Mouse (Mus musculus) testis, adult 2 months (tissue): ENCODE measurements around the gene Susd3.

Experiments
- CTCF ChIP-seq: fragments of 200-500 bp; IDR thresholded peaks from 2 replicates; pipeline ENCODE4 v1.5.1; 2012; ENCODE audit warnings: low read depth, mild to moderate bottlenecking, inconsistent platforms, low read length, moderate library complexity; ENCODE audit not compliant: control insufficient read depth, insufficient read depth, insufficient replicate concordance
- POLR2A ChIP-seq: fragments of 200-500 bp; IDR thresholded peaks from 2 replicates; pipeline ENCODE4 v1.6.1; 2012; ENCODE audit warnings: low read depth, mild to moderate bottlenecking, inconsistent platforms, low read length, moderate library complexity; ENCODE audit not compliant: control insufficient read depth

GRCm38 (mm10) chr13:49250716-49251517, 2.4 kb upstream of the Susd3 start:
- TF ChIP-seq POLR2A (no peak), CTCF (no peak)
